Mouse (Mus musculus) brown adipose tissue, adult 24 weeks (tissue): ENCODE measurements at regions not wholly inside any gene's neighbourhood (a gene's known extent, or its start where the extent isn't known, plus 50 kb on each side); places are given as distances from the start of the nearest gene placed in this dataset.

Experiments used
- H3K27ac ChIP-seq: fragments of 200-500 bp; replicated peaks from 2 replicates; pipeline ENCODE4 v1.5.1; 2012; ENCODE audit warnings: low read depth, mild to moderate bottlenecking, low read length
- H3K4me1 ChIP-seq: fragments of 200-500 bp; 2 replicates; pipeline ENCODE4 v1.6.1; 2012; ENCODE audit warnings: low read length, mixed read lengths; ENCODE audit not compliant: control insufficient read depth, insufficient read depth, insufficient read length
- H3K4me3 ChIP-seq: fragments of 200-500 bp; 2 replicates; pipeline ENCODE4 v1.5.1; 2012; ENCODE audit warnings: low read depth, mild to moderate bottlenecking, low read length, moderate library complexity; ENCODE audit not compliant: insufficient read depth

GRCm38 (mm10) chr9:112860307-112860893 lies 624.7 kb upstream of the Arpp21 start:
- H3K27ac ChIP-seq, result no peak overlapping the region
- H3K4me1 ChIP-seq, result no peaks in the 10 kb centered on the region
- H3K4me3 ChIP-seq, result no peak overlapping the region

- H3K4me3 ChIP-seq, result no peak overlapping the region
- no peak overlapping the region for H3K27ac ChIP-seq
These were observed 605.7 kb upstream of the Arpp21 start for GRCm38 (mm10) chr9:112841473-112841872.

GRCm38 (mm10) chr9:112839071-112839793 lies 603.5 kb upstream of the Arpp21 start:
- no peaks in the 10 kb centered on the region for H3K4me1 ChIP-seq
- no peak overlapping the region for H3K27ac ChIP-seq
- no peak overlapping the region for H3K4me3 ChIP-seq

More at GRCm38 (mm10) chr9:112841473-112841872, 605.7 kb upstream of the Arpp21 start:
- no peaks in the 10 kb centered on the region for H3K4me1 ChIP-seq

- no peak overlapping the region for H3K27ac ChIP-seq
- H3K4me1 ChIP-seq, result no peaks in the 10 kb centered on the region
- H3K4me3 ChIP-seq, result no peak overlapping the region
These were observed 601.8 kb upstream of the Arpp21 start for GRCm38 (mm10) chr9:112837563-112837962.

GRCm38 (mm10) chr9:112834441-112835245 lies 598.9 kb upstream of the Arpp21 start:
- Histone ChIP-seq H3K4me1 (no peaks in the 10 kb centered on the region), H3K4me3 (no peak overlapping the region), H3K27ac (no peak overlapping the region)

GRCm38 (mm10) chr9:112831102-112831501 lies 595.4 kb upstream of the Arpp21 start:
- H3K27ac ChIP-seq, result no peak overlapping the region
- H3K4me3 ChIP-seq, result no peak overlapping the region
- H3K4me1 ChIP-seq, result no peaks in the 10 kb centered on the region

GRCm38 (mm10) chr9:112828602-112829001 lies 592.9 kb upstream of the Arpp21 start:
- H3K4me1 ChIP-seq, result no peaks in the 10 kb centered on the region
- H3K4me3 ChIP-seq, result no peak overlapping the region
- no peak overlapping the region for H3K27ac ChIP-seq

- no peaks in the 10 kb centered on the region for H3K4me1 ChIP-seq
- H3K27ac ChIP-seq, result no peak overlapping the region
- no peak overlapping the region for H3K4me3 ChIP-seq
These were observed 590.9 kb upstream of the Arpp21 start for GRCm38 (mm10) chr9:112826592-112826991.

- no peak overlapping the region for H3K4me3 ChIP-seq
- H3K27ac ChIP-seq, result no peak overlapping the region
- H3K4me1 ChIP-seq, result no peaks in the 10 kb centered on the region
These were observed 586.2 kb upstream of the Arpp21 start for GRCm38 (mm10) chr9:112821940-112822339.

GRCm38 (mm10) chr9:112811946-112812345 lies 576.2 kb upstream of the Arpp21 start:
- no peak overlapping the region for H3K27ac ChIP-seq
- H3K4me3 ChIP-seq, result no peak overlapping the region
- H3K4me1 ChIP-seq, result no peaks in the 10 kb centered on the region

- no peaks in the 10 kb centered on the region for H3K4me1 ChIP-seq
- H3K27ac ChIP-seq, result no peak overlapping the region
These were observed 564.0 kb upstream of the Arpp21 start for GRCm38 (mm10) chr9:112799583-112800220.

GRCm38 (mm10) chr9:112793537-112793936 lies 557.8 kb upstream of the Arpp21 start:
- Histone ChIP-seq H3K4me1 (no peaks in the 10 kb centered on the region), H3K27ac (no peak overlapping the region), H3K4me3 (no peak overlapping the region)

More at GRCm38 (mm10) chr9:112799583-112800220, 564.0 kb upstream of the Arpp21 start:
- H3K4me3 ChIP-seq, result no peak overlapping the region

GRCm38 (mm10) chr9:112771981-112772380 lies 536.2 kb upstream of the Arpp21 start:
- H3K4me3 ChIP-seq, result no peak overlapping the region
- no peak overlapping the region for H3K27ac ChIP-seq

GRCm38 (mm10) chr9:112744616-112745015 lies 508.9 kb upstream of the Arpp21 start:
- no peak overlapping the region for H3K27ac ChIP-seq
- no peaks in the 10 kb centered on the region for H3K4me1 ChIP-seq
- no peak overlapping the region for H3K4me3 ChIP-seq

More at GRCm38 (mm10) chr9:112771981-112772380, 536.2 kb upstream of the Arpp21 start:
- H3K4me1 ChIP-seq, result no peaks in the 10 kb centered on the region
